Mouse (Mus musculus): ENCODE data around the gene Hs6st1.
A peak's percentile ranks its signal among the peaks of the same experiment; 100 is the strongest.

Hs6st1 gene

GRCm38 (mm10) chr1:36090011-36090721, 22.0 kb downstream of the Hs6st1 start:
- no peak for DNase-seq

- DNase-seq = no peak
These were observed 22.5 kb downstream of the Hs6st1 start for GRCm38 (mm10) chr1:36090722-36091110.

DNA sequence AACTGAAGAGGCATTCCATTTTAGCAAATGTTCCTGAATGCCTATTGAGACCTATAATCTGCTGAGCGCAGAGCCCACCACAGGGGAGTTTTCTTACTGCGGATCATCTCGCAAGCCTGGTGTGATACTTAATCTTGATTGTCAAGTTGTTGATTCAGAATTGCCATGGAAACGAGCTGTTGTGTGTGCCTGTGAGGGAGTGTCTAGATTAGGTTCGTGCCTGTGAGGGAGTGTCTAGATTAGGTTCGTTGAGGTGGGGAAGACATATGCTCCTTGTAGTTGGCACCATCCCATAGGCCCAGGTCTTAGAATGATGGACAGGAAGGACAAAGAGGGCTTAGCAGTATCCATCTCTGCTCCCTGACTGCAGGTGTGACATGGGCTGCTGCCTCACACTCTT, 23.0 kb downstream of the Hs6st1 start:
- DNase-seq = no peak

- no peak for DNase-seq
These were observed 25.5 kb downstream of the Hs6st1 start for GRCm38 (mm10) chr1:36093741-36094140.

- no peak for DNase-seq
These were observed 27.4 kb downstream of the Hs6st1 start for GRCm38 (mm10) chr1:36095423-36096272.

GRCm38 (mm10) chr1:36098432-36098831, 30.2 kb downstream of the Hs6st1 start:
- no peak for DNase-seq

GRCm38 (mm10) chr1:36100371-36100770, 32.2 kb downstream of the Hs6st1 start:
- DNase-seq = no peak

DNA sequence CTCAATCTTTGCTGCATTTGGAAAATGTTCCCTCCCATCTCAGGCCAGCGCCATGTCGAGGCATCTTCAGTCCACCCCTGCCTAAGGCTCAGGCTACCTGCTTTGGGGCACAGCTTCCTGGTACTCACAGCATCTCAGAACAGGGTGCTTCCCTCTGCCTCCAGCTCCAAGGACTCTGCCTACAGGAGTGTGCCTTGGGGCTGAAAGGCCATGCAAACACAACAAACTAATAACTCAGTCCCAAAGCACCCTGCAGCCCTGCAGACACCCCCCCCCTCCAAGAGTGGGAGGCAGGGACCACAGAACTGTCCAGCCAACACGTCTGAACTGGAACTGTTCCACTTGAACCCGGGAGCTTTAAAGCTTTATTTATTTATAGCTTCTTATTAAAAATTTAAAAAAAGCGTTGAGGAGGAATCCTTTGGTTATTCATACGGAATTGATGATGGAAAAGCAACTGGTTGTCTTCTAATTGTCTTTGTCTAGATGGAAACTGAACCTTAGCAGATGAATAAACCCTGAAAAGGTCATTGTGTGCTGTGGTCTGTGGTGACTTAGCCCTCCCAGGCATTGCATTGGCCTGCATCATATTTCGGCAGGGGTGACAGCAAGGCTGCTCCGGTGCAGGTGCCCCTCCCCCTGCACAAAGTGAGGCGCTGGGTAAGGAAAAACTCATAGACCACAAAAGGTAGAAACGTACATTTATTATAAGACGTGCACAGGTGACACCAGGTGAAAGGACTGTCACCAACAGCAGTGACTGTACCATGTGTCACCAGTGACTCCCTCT, 37.9 kb downstream of the Hs6st1 start:
- no peak for DNase-seq

- no peak for DNase-seq
These were observed 41.8 kb downstream of the Hs6st1 start for GRCm38 (mm10) chr1:36109987-36110386.

- no peak for DNase-seq
These were observed 44.5 kb downstream of the Hs6st1 start for GRCm38 (mm10) chr1:36112665-36113064.

- DNase-seq = no peak
These were observed 45.5 kb downstream of the Hs6st1 start for GRCm38 (mm10) chr1:36113670-36114069.

- no peak for DNase-seq
These were observed 46.6 kb downstream of the Hs6st1 start for GRCm38 (mm10) chr1:36114844-36115243.

DNA sequence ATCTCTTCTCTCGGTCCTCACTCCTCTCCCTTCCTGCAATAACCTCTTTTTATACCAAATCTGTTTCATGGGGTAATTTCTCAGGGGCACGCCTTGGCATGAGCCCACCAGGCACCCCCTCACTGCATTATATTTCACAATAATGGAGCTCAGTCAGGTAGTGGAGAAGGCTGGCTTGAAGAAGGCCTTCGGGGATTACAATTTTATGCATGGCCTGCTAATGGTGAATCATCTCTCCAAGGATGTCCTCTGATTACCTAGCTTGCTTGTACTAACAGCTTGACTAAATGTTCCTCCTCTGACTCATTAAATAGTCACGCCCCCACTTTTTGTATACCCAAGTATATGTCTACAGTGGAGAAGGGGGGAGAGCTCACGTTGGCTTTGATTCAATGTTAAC, 48.3 kb downstream of the Hs6st1 start:
- no peak for DNase-seq

- no peak for DNase-seq
These were observed 50.0 kb downstream of the Hs6st1 start for GRCm38 (mm10) chr1:36118061-36118685.

DNA sequence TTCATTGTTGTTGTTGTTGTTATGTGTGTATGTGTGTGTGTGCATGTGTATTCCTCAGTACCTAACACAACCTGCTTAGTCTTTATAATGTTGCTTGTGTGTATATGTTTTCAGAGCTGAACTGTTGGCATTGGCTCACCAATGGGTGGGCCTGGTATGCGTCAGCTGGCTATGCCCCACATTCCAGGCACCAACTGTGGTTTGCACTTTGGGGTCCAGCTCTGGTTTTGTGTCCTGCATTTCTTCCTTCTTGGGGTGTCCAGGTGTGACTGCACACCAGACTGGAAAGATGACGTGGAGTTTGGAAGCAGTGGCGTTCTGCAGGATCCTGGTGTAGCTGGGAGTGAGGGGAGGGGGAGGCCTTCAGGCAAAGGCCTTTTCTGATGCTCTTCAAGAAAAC, 50.8 kb downstream of the Hs6st1 start:
- no peak for DNase-seq

DNA sequence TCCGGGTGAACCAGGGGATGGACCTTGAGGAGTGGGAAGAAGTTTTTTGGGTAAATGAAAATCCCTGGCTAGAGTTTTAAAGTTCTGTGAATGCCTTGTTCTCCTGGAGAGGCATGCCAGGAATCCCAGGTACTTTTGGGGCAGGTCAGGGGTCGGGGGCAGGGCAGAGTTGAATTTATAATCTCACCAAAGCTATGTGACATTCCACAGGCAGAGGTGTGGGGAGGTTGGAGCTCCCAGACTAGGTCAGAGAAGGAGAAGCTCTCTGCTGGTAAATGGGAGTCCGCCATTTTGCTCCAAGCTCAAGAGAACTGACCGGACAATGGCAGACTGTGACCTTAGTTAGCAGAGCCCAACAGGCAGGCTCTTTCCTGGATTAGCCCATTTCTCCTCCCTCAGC, 51.2 kb downstream of the Hs6st1 start:
- no peak for DNase-seq

DNA sequence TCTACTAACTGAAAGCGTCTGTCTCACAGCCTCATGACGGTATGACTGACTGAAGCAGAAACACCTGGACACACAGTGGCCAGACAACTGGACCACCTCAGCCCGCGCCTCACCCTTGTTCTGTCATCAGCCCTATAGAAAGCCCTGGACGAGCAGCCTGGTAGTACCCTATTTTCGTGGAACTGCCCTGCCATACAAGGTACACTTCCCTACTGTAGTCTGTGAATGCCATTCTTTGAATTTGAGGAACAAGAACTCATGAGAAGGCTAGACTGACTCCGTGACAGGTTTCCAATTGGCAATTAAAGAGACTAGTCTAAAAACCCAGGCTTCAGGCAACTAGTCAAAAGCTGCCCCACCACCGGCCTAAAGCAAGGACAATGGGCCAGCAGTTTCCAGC, 53.0 kb downstream of the Hs6st1 start:
- no peak for DNase-seq

DNA sequence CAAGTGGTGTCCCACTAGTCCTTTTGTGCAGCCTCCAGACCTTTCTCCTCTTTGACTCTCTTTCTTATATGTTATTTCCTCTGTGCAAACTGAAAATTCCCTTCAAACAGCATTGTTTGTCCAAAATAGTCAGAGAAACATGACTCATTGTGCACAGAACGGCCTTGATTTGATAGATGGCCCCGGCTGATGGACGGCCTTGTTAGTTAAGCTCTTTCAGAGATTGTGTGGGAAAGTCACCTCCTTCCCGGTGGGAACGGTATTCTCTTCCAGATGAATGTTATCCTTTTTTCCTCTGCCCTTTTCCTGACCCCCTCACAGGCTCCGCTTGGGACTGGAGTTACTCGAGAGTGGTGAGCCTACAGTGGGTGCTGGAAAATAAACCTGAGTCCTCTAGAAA, 56.9 kb downstream of the Hs6st1 start:
- no peak for DNase-seq

GRCm38 (mm10) chr1:36129126-36129525, 60.9 kb downstream of the Hs6st1 start:
- no peak for DNase-seq

DNA sequence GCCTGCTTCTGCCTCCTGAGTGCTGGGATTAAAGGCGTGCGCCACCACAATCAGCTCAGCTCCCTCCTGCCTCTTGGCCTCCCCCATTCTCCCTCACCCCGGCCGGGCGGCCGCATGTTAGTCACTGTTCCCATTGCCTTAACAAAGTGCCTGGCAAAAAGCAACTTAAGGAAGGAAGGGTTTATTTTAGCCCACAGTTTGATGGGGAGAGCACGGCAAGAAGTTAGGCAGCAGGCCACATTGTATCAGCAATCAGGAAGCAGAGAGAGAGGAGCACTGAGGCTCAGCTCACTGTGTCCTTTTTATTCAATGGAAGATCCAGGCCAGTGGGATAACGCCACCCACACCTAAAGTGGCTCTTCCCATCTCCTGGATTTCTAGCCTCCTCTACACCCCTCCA, 61.7 kb downstream of the Hs6st1 start:
- no peak for DNase-seq

GRCm38 (mm10) chr1:36130307-36131035, 62.3 kb downstream of the Hs6st1 start:
- no peak for DNase-seq

DNA sequence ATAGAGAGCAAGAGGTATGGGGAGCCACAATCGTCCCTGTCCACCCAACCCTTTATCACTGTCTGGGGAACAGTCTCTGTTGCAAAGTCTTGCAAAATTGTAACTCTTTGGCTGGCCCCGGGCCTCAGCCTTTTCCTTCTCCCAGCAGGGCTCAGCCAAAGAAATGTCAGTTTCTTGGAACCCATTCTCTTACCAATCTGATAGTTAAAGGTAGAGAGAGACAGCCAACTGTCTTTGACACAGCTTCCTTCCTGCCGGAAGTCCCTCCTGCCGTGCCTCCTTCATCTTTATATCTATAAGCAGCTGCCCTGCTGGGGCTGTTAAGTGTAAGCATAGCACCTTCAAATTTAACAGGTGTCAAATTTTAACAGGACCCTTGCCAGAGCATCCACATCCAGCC, 63.0 kb downstream of the Hs6st1 start:
- DNase-seq = peak; percentile 70
